Mouse (Mus musculus) gastrocnemius, postnatal 36 days (tissue): ENCODE results near the gene Ints3. TPM values are rescaled to one million over a fixed set of nuclear protein-coding genes. Genes with fewer than 3 reads are reported as not detected.

ENCODE experiments used
- DNase-seq, 2 experiments: peaks; one replicate each; pipeline ENCODE4 v3.0.0; 2022
- intact Hi-C: fragments of 180-260 bp; cut with DNase I; formaldehyde crosslinking; loops from one replicate; pipeline ENCODE4 v1.15.1; 2025
- total RNA-seq, 2 experiments: library from RNA; stranded (reverse); gene quantifications; 2 replicates each; pipeline ENCODE4 v1.2.3; 2021

Gene Ints3
- total RNA-seq, 2 experiments from 2014 or later: 14.3 to 15.0 TPM

DNA sequence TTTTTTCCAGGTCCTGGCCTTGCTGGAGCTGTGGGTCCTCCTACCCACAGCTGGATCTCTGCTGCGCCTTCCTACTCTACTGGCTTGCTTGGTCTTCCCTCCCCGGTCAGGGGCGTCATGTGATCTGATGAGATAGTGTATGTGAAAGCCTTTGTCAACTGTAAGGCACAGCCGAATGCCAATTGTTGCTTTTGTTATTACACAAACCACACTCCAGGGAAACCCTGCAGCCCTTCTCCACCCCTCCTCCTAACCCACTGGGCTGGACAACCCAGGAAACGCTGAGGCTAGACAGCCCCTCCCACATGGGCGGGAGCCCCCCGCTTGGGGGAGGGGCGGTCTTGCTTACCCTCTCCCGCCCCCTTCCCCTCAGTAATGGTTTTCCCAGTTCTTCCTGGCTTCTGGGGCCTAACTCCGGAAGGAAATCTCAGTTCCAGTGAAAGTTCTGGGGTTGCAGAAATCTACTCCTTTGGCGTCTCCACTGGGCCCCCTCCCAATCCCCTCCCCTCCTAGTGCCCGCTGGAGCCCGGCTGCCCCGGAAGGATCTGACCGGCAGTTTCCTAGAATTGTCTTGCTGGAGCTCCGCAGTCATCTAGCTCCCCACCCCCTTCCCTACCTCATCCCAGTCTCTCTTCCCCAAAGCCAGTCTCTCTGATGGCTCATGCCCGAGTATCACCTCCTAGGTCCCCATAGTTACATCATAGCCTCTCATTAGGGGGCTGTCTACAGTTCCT lies 13.1 kb upstream of the Ints3 start:
- intact Hi-C loops: no loop called here
- peak; percentile 80 to 86 for DNase-seq

DNA sequence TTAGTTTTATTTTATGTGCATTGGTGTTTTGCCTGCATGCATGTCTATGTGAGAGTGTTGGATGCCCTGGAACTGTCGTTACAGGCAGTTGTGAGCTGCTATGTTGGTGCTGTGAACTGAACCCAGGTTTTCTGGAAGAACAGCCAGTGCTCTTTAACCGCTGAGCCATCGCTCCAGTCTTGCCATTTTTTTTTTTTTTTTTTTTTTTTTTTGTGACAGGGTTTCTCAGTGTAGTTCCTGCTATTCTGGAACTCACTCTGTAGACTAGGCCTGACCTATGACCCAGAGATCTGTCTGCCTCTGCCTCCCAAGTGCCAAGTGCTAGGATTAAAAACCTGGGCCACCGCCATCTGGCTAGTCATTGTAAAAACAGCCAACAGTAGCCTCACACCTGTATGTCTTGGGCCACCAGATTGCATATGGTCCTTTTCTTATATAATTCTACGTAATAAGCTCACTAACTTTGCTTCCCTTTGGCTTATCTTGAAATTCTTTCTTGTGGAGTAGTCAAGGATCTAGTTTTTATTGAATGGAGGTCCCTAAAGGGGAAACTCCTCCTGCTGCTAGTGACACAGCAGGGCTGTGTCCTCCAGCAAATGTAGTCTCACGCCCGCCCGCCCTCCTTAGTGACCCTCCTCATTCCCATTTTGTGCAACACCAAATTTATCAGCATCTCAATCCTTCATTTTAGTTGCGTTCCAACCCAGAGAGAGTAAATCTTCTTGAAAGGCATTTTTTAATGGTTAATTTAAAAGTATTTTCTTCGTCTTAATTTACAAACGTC lies 12.2 kb upstream of the Ints3 start:
- DNase-seq: no peak
- intact Hi-C loops: no loop called here

DNA sequence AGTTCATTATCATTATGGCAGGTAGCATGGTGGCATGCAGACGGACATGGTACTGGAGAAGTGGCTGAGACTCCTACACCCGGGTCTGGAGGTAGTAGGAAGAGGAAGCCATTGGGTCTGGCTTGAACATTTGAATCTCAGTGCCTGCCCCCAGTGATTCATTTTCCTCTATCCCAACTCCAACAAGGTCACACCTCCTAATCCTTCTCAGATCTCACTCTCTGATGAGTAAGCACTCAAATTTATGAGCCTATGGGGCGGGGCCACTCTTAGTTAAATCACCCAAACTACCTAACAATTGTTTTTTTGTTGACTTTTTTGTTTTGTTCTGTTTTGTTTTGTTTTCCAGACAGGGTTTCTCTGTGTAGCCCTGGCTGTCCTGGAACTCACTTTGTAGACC lies 10.6 kb upstream of the Ints3 start:
- DNase-seq: no peak
- intact Hi-C loops: no loop called here

GRCm38 (mm10) chr3:90440756-90441155 lies 7.3 kb upstream of the Ints3 start:
- intact Hi-C loops: no loop called here
- no peak for DNase-seq

DNA sequence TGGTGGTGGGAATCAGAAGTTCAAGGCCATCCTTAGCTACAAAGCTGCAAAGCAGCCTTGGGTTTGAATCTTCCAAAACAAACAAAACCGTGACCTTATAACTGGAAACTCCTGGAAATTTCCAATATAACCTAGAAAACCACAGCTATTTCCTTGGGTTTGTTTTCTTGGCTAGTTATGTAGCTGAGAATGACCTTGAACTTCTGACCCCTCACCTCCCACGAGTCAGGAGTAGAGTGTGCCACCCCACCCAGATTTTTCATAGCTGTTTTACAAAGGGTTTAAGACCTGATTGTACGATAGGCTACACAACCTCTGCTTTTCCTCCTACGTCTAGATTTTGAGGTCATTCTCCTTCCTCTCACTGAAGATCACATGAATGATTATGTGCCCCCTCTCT lies 3.7 kb upstream of the Ints3 start:
- no peak for DNase-seq
- intact Hi-C loops: no loop called here

GRCm38 (mm10) chr3:90434073-90434730 lies 780 bp upstream of the Ints3 start:
- intact Hi-C loops: no loop called here
- no peak for DNase-seq

- DNase-seq: no peak
- intact Hi-C loops: no loop called here
Observed at GRCm38 (mm10) chr3:90432811-90433219, 607 bp downstream of the Ints3 start.

- intact Hi-C loops: no loop called here
- no peak for DNase-seq
Observed at GRCm38 (mm10) chr3:90432348-90432747, 1.1 kb downstream of the Ints3 start.

- intact Hi-C loops: no loop called here
- DNase-seq: no peak
Observed at GRCm38 (mm10) chr3:90429576-90429975, 3.8 kb downstream of the Ints3 start.

DNA sequence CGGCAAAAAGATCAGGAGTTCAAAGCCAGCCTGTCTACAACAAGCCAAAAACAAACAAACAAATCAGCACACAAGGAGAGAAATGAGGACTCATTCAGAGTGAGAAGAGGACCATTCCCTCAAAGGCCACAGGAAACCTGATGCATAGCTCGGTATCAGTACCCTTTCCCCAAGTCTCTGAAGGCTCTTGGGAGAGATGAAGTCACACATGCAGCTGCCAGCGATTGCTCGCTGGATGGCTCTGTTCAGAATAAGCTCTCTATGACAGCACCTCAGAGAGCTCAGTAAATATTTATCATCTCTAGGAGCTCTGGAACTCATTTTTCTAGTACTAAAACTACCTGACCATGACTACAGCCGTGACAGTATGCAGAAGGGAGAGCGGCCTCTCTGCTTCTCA lies 5.2 kb downstream of the Ints3 start:
- intact Hi-C loops: no loop called here
- DNase-seq: no peak

DNA sequence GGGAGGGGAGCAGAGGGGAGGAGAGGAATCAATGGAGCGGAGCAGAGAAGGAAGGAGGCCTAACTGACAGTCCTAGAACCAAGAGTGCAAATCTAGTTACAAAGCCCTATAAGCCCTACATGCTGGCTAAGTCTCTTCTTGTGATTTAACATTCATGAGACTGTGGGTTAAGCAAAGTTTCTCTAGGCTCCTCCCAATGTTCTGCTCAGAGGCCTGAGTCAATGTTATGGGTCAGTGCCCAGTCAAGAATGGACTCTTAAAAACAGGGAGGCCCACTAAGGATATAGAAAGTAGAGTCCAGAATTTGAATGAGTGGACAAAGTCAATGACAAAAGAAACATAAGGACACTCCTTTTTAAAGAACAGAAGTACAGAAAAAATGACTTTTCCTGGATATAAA lies 5.8 kb downstream of the Ints3 start:
- DNase-seq: no peak
- intact Hi-C loops: no loop called here

GRCm38 (mm10) chr3:90425499-90425898 lies 7.9 kb downstream of the Ints3 start:
- no peak for DNase-seq
- intact Hi-C loops: no loop called here

DNA sequence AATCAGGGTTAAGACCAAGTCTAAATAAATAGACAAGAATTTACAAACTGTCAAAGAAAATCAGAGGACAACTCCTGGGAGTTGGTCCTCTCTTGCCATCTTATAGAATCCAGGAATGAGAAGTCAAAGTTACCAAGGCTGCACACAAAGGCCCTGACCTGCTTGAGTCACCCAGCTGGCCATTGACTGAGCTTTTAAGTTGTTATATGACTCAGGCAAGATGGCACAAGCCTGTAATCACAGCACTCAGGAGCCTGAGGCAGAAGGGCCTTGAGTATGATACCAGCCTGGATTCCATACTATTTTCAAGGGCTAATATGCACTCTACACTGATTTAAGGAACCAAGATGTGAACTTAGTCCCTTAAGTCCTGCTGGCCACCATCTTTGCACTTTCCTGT lies 9.9 kb downstream of the Ints3 start:
- intact Hi-C loops: no loop called here
- DNase-seq: no peak

GRCm38 (mm10) chr3:90420696-90421095 lies 12.7 kb downstream of the Ints3 start:
- DNase-seq: no peak
- intact Hi-C loops: no loop called here

DNA sequence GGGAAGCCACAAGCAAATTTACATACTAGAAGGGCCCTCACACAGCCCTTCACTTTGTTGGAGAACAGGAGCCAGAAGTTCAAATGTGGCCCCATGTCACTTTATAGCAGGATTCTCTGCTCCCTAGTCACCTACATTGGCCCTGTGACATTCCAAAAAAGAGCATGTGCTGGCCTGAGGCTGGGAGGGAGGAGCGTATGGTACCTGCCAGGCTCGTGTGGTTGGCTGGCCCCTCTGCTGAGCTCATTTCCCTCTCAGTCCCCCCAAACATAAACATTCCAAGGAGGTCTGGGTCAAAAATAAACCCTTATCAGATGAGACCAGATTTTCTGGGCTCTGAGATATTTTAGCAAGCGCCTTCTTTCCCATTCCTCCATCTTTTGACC lies 20.4 kb downstream of the Ints3 start:
- intact Hi-C loops: no loop called here
- DNase-seq: no peak

DNA sequence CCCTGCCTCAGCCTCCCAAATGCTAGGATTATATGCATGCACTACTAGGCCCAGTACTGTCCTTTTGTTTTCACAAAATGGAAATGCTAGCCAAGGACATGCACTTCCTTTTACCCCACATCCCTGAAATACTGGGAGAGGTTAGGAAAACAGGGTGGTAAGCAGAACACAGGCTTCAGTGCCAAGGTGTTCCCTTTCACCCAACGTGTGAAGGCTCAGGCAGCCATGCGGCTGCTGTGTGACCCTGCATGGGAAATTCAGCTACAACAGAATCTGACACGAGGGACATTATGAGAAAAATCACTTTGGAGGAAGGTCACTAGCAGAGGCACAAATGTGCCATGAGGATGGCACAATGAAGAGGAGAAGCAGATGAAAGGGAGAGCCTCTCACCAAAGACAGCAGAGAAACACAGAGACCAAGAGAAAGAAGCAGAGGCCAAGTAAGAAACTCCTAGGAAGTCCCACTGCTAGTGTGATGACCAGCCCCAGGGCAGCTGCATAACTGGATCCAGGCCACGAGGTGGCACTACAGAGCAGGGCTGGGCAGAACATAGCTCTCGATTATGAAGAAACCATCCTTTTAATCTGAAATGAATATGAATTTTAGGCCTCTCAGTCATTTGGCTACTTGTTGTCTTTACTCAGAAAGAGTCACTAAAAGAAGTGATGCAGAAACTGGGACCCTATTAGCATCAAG lies 21.0 kb downstream of the Ints3 start:
- intact Hi-C loops: loop anchor here (1.0 kb wide), 1 partner anchor 54 kb away; no protein-coding TSS in a partner anchor
- DNase-seq: peak; percentile 69 to 70

DNA sequence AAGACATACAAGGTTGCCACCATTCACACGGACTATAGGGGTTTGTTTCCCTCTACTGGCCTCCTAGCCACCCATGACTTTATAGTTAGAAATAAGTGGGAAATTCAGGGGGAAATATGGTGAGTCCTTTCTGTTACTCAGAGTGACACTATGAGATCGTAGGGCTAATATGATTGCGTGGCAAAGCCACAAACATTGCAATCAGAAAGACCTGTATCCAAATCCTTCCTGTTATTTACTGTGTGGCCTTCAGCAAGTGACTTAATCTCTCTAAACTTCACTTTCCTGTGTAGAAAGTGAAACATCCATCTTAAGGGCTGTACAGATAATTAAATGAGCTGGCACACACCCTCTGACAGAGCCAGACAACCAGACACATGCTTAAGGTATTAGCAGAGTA lies 24.7 kb downstream of the Ints3 start:
- DNase-seq: no peak
- intact Hi-C loops: no loop called here

GRCm38 (mm10) chr3:90406414-90406813 lies 27.0 kb downstream of the Ints3 start:
- DNase-seq: no peak
- intact Hi-C loops: no loop called here

DNA sequence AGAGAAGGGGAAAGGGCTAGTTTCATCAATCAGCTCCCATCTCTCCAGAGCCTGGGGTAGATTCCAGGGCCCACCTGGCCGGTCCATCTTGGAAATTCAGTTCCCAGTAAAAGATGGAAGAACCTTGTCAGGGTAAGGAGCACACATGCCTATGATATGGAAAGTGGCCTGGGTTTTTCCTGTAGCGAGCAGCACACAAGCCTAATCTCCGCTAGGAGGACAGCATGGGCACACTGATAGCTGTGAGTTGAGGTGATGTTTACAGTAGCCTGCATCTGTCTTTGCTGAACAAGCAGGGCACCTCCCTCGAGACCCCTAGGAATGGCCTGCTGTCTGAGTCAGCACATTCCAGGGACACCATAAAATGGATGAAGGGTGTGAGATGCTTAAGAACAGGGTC lies 28.8 kb downstream of the Ints3 start:
- intact Hi-C loops: no loop called here
- no peak for DNase-seq

- intact Hi-C loops: no loop called here
- no peak for DNase-seq
Observed at GRCm38 (mm10) chr3:90404121-90404520, 29.3 kb downstream of the Ints3 start.

GRCm38 (mm10) chr3:90400993-90401392 lies 32.4 kb downstream of the Ints3 start:
- no peak for DNase-seq
- intact Hi-C loops: no loop called here
